Mouse (Mus musculus) stomach, postnatal 0 days (tissue): ENCODE results near the gene Fbxo30. TPM values are rescaled to one million over a fixed set of nuclear protein-coding genes. Genes with fewer than 3 reads are reported as not detected.
"Not testable (repeated sequence)": the region's sequence is repeated elsewhere in the genome, so short reads cannot be mapped to it uniquely, and the experiment has no call there.

Source experiments
- ATAC-seq: fragments of 200-750 bp; cut with Nextera tagmentation; 2 replicates; pipeline ENCODE4 v1.8.0; 2017; ENCODE audit not compliant: low FRiP score, low TSS enrichment
- DNase-seq: peaks from one replicate; pipeline ENCODE4 v3.0.0-alpha.2; 2016; ENCODE audit warnings: low spot score
- H3K27ac ChIP-seq: fragments of 300-500 bp; sonication (generic); replicated peaks from 2 replicates; pipeline ENCODE4 v1.5.1; 2014; ENCODE audit warnings: mild to moderate bottlenecking, control low read depth
- H3K27me3 ChIP-seq: fragments of 300-500 bp; sonication (generic); 2 replicates; pipeline ENCODE4 v1.6.1; 2014; ENCODE audit warnings: low read length; ENCODE audit not compliant: control insufficient read depth, insufficient read depth
- H3K36me3 ChIP-seq: fragments of 300-500 bp; sonication (generic); 2 replicates; pipeline ENCODE4 v1.6.1; 2014; ENCODE audit warnings: low read length, mixed read lengths; ENCODE audit not compliant: control insufficient read depth, insufficient read depth
- H3K4me1 ChIP-seq: fragments of 300-500 bp; sonication (generic); replicated peaks from 2 replicates; pipeline ENCODE4 v1.6.1; 2014; ENCODE audit warnings: antibody characterized with exemption; ENCODE audit not compliant: control insufficient read depth, insufficient read depth
- H3K4me2 ChIP-seq: fragments of 300-500 bp; sonication (generic); replicated peaks from 2 replicates; pipeline ENCODE4 v1.6.1; 2014; ENCODE audit warnings: low read depth, mild to moderate bottlenecking, control low read depth, moderate library complexity
- H3K4me3 ChIP-seq: fragments of 300-500 bp; sonication (generic); 2 replicates; pipeline ENCODE4 v1.5.1; 2014; ENCODE audit warnings: low read depth, low read length, control low read depth
- H3K9ac ChIP-seq: fragments of 300-500 bp; sonication (generic); 2 replicates; pipeline ENCODE4 v1.6.1; 2014; ENCODE audit warnings: mild to moderate bottlenecking, low read length, control low read depth, mixed read lengths
- H3K9me3 ChIP-seq: fragments of 300-500 bp; sonication (generic); 2 replicates; pipeline ENCODE4 v1.6.1; 2016; ENCODE audit warnings: low read length; ENCODE audit not compliant: control insufficient read depth
- CTCF ChIP-seq: IDR thresholded peaks from 2 replicates; pipeline ENCODE4 v1.5.1; 2016; ENCODE audit warnings: antibody characterized with exemption, low read depth, mild to moderate bottlenecking, moderate library complexity
- EP300 ChIP-seq: optimal IDR thresholded peaks from 2 replicates; pipeline ENCODE3; 2016; ENCODE audit warnings: antibody characterized with exemption
- WGBS: fragments of 180-500 bp; shearing (Covaris S2); extraction: QIAGEN DNeasy Blood & Tissue Kit; methylation state at CpG from one replicate; pipeline ENCODE4 v1.1.7; 2014; 5-methylcytosine and 5-hydroxymethylcytosine counted together
- polyA plus RNA-seq: library from polyadenylated mRNA; unstranded; fragments of >200 nt; fragmentation: Nextera tagmentation; extraction: Ambion mirVana; gene quantifications from 2 replicates; pipeline ENCODE4 v1.2.1, GENCODE M21; 2015

Gene Fbxo30
- 12.6 and 13.0 TPM in 2 replicates for polyA plus RNA-seq

DNA sequence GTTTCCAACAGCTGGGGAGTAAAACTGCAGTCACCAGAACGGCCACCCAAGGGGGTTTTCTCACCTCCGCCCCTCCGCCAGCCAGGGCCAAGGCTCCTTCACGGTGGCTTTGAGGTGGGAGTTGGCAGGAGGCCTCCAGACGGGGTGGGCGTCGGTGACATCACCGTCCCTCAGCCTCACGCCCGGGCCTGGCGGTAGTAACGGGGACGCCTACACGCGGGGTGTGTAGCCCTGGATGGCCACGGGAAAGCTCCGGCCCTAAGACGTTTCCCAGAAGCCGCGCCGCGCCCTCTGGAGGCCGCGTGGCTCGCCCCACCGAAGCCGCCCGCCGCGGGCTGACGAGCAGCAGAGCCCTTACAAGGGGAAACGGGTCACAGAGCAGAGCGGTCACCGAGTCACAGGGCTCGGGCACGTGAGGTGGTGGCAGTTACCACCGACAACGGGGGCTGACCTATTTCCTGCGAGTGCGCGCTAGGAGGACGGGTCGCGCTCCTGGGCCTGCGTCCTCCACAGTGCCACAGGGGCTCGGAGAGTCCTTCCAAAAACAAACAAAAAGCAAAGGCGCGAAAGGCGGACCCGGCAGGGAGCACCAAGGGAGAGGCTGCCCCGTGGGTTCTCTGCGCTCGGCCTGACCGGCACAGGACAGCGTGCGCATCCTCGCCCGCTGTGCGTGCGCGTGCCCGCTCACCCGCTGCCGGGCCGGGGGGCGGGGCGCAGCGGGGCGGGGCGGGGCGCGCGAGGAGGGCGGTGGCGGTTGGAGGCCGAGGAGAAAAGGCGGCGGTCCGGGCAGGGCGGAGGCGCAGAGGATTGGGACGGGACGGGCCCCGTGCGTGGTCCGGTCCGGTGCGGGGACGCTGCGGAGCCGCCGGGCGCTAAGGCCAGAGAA is at the start of gene Fbxo30:
Gene Fbxo30, plus strand, starts transcription at position 753 of the 886 bp plus-strand sequence.
- Histone ChIP-seq H3K9ac (peak within 1 kb of the TSS; percentile 97), H3K4me2 (peak within 1 kb of the TSS; percentile 87)
- peak; percentile 79 for TF ChIP-seq CTCF
- TF ChIP-seq EP300: no peak

GRCm38 (mm10) chr10:11233208-11233607 is 47.9 kb upstream of the Fbxo30 start:
- TF ChIP-seq CTCF (no peak), EP300 (no peak)
- Histone ChIP-seq H3K4me3 (no peak overlapping the region), H3K36me3 (no peaks in the 10 kb centered on the region), H3K27me3 (no peaks in the 10 kb centered on the region), H3K27ac (no peak overlapping the region), H3K4me1 (no peaks in the 10 kb centered on the region), H3K4me2 (no peak overlapping the region), H3K9me3 (no peaks in the 10 kb centered on the region), H3K9ac (no peak overlapping the region)
- DNase-seq (no peak), ATAC-seq (no peak)
- 57% methylated on average over 3 of the region's 3 CpGs for WGBS

More for the DNA sequence above, at the start of gene Fbxo30:
- H3K36me3 ChIP-seq: no peaks in the 10 kb centered on the region
- H3K27me3 ChIP-seq: no peaks in the 10 kb centered on the region
- H3K27ac ChIP-seq: peak within 1 kb of the TSS; percentile 98
- peak; percentile 97 for ATAC-seq
- under 1% methylated on average over 81 of the region's 93 CpGs for WGBS
- peak; percentile 94 for DNase-seq
- peak within 1 kb of the TSS; percentile 95 for H3K4me3 ChIP-seq
- H3K9me3 ChIP-seq: no peaks in the 10 kb centered on the region
- H3K4me1 ChIP-seq: no peaks in the 10 kb centered on the region

DNA sequence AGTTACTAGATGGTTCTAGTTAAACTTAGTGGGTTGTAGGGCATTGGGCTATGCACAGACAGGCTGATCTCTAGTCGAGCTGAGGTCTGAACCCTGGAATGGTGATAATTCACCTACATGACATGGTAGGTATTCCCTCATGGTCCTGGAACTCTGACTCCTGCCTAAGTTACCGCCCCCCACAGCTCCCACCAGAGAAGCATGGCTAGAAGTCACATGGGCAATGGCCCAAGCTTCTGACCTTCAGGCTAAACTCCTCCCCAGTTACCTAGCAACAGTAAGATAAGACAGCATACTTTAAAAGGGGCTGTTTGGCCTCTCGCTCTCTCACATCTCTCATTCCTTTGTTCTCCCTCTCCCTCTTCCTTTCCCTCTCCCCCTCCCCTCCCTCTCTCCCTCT is 38.1 kb upstream of the Fbxo30 start:
- H3K27me3 ChIP-seq, ATAC-seq, H3K36me3 ChIP-seq, H3K4me3 ChIP-seq, H3K4me2 ChIP-seq, DNase-seq, H3K9me3 ChIP-seq, H3K9ac ChIP-seq, H3K4me1 ChIP-seq, H3K27ac ChIP-seq: not testable (repeated sequence)
- WGBS: 49% methylated on average over 3 of the region's 3 CpGs

GRCm38 (mm10) chr10:11248210-11248609 is 32.9 kb upstream of the Fbxo30 start:
- WGBS: 77% methylated on average over 3 of the region's 3 CpGs
- Histone ChIP-seq H3K36me3 (no peaks in the 10 kb centered on the region), H3K4me1 (no peaks in the 10 kb centered on the region), H3K27ac (no peak overlapping the region), H3K9ac (no peak overlapping the region), H3K4me2 (no peak overlapping the region), H3K9me3 (no peaks in the 10 kb centered on the region), H3K4me3 (no peak overlapping the region), H3K27me3 (no peaks in the 10 kb centered on the region)
- no peak for DNase-seq
- no peak for ATAC-seq
- TF ChIP-seq EP300 (no peak), CTCF (no peak)

DNA sequence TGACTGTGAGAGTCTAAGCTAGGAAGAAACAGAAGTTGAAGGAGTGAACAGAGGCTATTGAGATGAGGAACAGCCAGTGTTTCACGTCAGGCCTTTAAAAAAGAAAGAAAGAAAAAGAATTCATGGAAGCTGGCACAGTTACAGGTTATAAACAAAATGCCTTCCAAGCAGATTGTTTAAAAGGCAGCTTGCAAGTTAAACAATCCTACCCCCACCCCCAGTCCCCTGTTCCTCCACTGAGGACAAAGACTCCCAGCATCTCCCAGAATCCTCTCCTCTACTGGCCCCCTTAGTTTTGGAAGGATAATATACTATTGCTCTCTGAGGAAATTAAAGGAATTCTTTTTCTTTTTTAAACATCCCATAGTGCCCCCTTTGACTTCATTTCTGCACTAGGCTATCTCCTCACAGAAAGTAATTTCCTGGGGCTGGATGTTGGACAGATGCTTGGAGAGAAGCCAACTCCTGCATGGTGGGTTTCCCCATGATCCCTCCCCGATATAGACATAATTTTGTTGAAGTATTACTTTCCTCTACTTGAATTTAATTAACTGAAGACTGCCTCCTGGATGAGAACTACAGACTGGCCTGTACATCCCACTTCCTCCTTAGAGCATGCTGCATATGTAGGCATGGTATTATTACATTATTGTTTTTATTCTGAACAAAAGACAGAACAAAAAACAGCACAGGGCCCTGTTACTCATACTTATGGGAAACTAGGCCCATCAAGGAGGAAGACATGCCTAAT is 30.7 kb upstream of the Fbxo30 start:
- DNase-seq: no peak
- no peak overlapping the region for H3K27ac ChIP-seq

DNA sequence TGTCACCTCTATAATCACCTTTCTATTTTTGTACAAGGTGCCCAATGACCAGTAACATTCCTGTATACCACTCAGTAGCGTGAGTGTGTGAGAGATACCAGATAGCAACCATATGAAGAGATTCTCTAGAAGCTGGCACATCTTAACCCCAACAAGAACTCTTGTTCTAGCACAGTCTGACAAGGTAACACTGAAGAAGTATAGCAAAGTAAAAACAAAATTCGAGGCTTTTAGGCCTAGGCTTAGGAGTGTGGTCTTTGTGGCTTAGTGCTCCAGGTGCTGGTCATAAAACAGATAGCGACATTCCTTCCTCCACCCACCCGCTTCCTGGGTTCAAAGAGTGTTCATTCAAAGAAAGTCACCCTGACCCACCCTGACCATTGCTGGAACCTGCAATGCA is 27.5 kb upstream of the Fbxo30 start:
- DNase-seq, H3K4me3 ChIP-seq, H3K27ac ChIP-seq, H3K9me3 ChIP-seq, H3K4me1 ChIP-seq, H3K9ac ChIP-seq, H3K4me2 ChIP-seq, ATAC-seq, H3K27me3 ChIP-seq, H3K36me3 ChIP-seq: not testable (repeated sequence)
- WGBS: 90% methylated on average over 4 of the region's 4 CpGs

More for the DNA sequence above, 30.7 kb upstream of the Fbxo30 start:
- no peaks in the 10 kb centered on the region for H3K9me3 ChIP-seq
- H3K4me3 ChIP-seq: no peak overlapping the region
- no peak overlapping the region for H3K4me2 ChIP-seq
- no peak for ATAC-seq
- H3K27me3 ChIP-seq: no peaks in the 10 kb centered on the region
- H3K36me3 ChIP-seq: no peaks in the 10 kb centered on the region
- WGBS: 33% methylated on average over 2 of the region's 2 CpGs
- no peaks in the 10 kb centered on the region for H3K4me1 ChIP-seq
- no peak overlapping the region for H3K9ac ChIP-seq
- no peak for TF ChIP-seq CTCF
- TF ChIP-seq EP300: no peak
